Mouse (Mus musculus) E14TG2a.4 (cell line): ENCODE results near the gene Ubb.

Source experiments
- H3K27me3 ChIP-seq: 2 replicates; pipeline ENCODE4 v1.6.1; 2014; ENCODE audit warnings: low read length, control low read depth; ENCODE audit not compliant: insufficient read depth
- H3K36me3 ChIP-seq: 2 replicates; pipeline ENCODE4 v1.6.1; 2014; ENCODE audit warnings: low read length, control low read depth; ENCODE audit not compliant: insufficient read depth
- H3K4me1 ChIP-seq: replicated peaks from 2 replicates; pipeline ENCODE4 v1.6.1; 2014; ENCODE audit warnings: low read depth, low read length, control low read depth
- H3K4me3 ChIP-seq: replicated peaks from 2 replicates; pipeline ENCODE4 v1.5.1; 2014; ENCODE audit warnings: mild to moderate bottlenecking, low read length
- H3K9me3 ChIP-seq: 2 replicates; pipeline ENCODE4 v1.6.1; 2014; ENCODE audit warnings: low read length, control low read depth
- CTCF ChIP-seq: conservative IDR thresholded peaks from 2 replicates; pipeline ENCODE4 v1.5.1; 2014; ENCODE audit warnings: low read length
- NANOG ChIP-seq: IDR thresholded peaks from 2 replicates; pipeline ENCODE4 v1.6.1; 2014; ENCODE audit warnings: borderline replicate concordance, low read length, mixed read lengths
- POU5F1 ChIP-seq: IDR thresholded peaks from 2 replicates; pipeline ENCODE4 v1.6.1; 2014; ENCODE audit warnings: low read length, borderline replicate concordance

The Ubb gene

GRCm38 (mm10) chr11:62554934-62555517, 4.1 kb downstream of the Ubb start:
- peaks cover 32% of the 10 kb centered on the region for H3K36me3 ChIP-seq
- TF ChIP-seq CTCF (no peak), POU5F1 (no peak), NANOG (no peak)
- H3K4me1 ChIP-seq, result peaks cover 22% of the 10 kb centered on the region
- H3K4me3 ChIP-seq, result peak overlapping the region; percentile 81
- H3K27me3 ChIP-seq, result peaks cover 11% of the 10 kb centered on the region
- no peaks in the 10 kb centered on the region for H3K9me3 ChIP-seq

GRCm38 (mm10) chr11:62555896-62556412, 5.0 kb downstream of the Ubb start:
- Histone ChIP-seq H3K4me3 (no peak overlapping the region), H3K36me3 (peaks cover 32% of the 10 kb centered on the region), H3K4me1 (peaks cover 31% of the 10 kb centered on the region), H3K9me3 (no peaks in the 10 kb centered on the region), H3K27me3 (peaks cover 20% of the 10 kb centered on the region)
- no peak for TF ChIP-seq POU5F1
- TF ChIP-seq NANOG, result no peak
- TF ChIP-seq CTCF, result no peak

- Histone ChIP-seq H3K27me3 (peaks cover 30% of the 10 kb centered on the region), H3K4me3 (no peak overlapping the region)
Observed at GRCm38 (mm10) chr11:62557205-62557604, 6.2 kb downstream of the Ubb start.

GRCm38 (mm10) chr11:62558152-62558551, 7.2 kb downstream of the Ubb start:
- Histone ChIP-seq H3K4me1 (peaks cover 32% of the 10 kb centered on the region), H3K36me3 (peaks cover 27% of the 10 kb centered on the region), H3K27me3 (peaks cover 34% of the 10 kb centered on the region), H3K9me3 (no peaks in the 10 kb centered on the region), H3K4me3 (no peak overlapping the region)
- no peak for TF ChIP-seq POU5F1
- no peak for TF ChIP-seq CTCF
- TF ChIP-seq NANOG, result no peak

More at GRCm38 (mm10) chr11:62557205-62557604, 6.2 kb downstream of the Ubb start:
- Histone ChIP-seq H3K4me1 (peaks cover 32% of the 10 kb centered on the region), H3K36me3 (peaks cover 32% of the 10 kb centered on the region), H3K9me3 (no peaks in the 10 kb centered on the region)
- no peak for TF ChIP-seq NANOG
- no peak for TF ChIP-seq POU5F1
- no peak for TF ChIP-seq CTCF

GRCm38 (mm10) chr11:62558961-62559646, 8.1 kb downstream of the Ubb start:
- Histone ChIP-seq H3K4me1 (peaks cover 24% of the 10 kb centered on the region), H3K9me3 (no peaks in the 10 kb centered on the region), H3K27me3 (peaks cover 34% of the 10 kb centered on the region), H3K4me3 (no peak overlapping the region), H3K36me3 (peaks cover 17% of the 10 kb centered on the region)
- TF ChIP-seq NANOG, result no peak
- TF ChIP-seq POU5F1, result no peak
- TF ChIP-seq CTCF, result no peak

- Histone ChIP-seq H3K4me3 (peak overlapping the region; percentile 72), H3K27me3 (peaks cover 34% of the 10 kb centered on the region), H3K36me3 (peaks cover 3% of the 10 kb centered on the region), H3K9me3 (no peaks in the 10 kb centered on the region), H3K4me1 (peaks cover 15% of the 10 kb centered on the region)
- TF ChIP-seq CTCF (no peak), NANOG (no peak), POU5F1 (no peak)
Observed at GRCm38 (mm10) chr11:62560463-62561016, 9.6 kb downstream of the Ubb start.

GRCm38 (mm10) chr11:62563590-62563989, 12.6 kb downstream of the Ubb start:
- Histone ChIP-seq H3K4me3 (no peak overlapping the region), H3K4me1 (peaks cover 27% of the 10 kb centered on the region), H3K27me3 (peaks cover 34% of the 10 kb centered on the region), H3K9me3 (no peaks in the 10 kb centered on the region), H3K36me3 (no peaks in the 10 kb centered on the region)
- TF ChIP-seq CTCF (no peak), NANOG (no peak), POU5F1 (no peak)

- Histone ChIP-seq H3K27me3 (peaks cover 16% of the 10 kb centered on the region), H3K4me1 (peaks cover 15% of the 10 kb centered on the region), H3K4me3 (no peak overlapping the region), H3K36me3 (no peaks in the 10 kb centered on the region), H3K9me3 (no peaks in the 10 kb centered on the region)
- TF ChIP-seq NANOG (no peak), CTCF (no peak), POU5F1 (no peak)
Observed at GRCm38 (mm10) chr11:62565747-62566146, 14.8 kb downstream of the Ubb start.

- Histone ChIP-seq H3K9me3 (no peaks in the 10 kb centered on the region), H3K4me1 (peaks cover 12% of the 10 kb centered on the region), H3K27me3 (peaks cover 11% of the 10 kb centered on the region), H3K36me3 (no peaks in the 10 kb centered on the region), H3K4me3 (no peak overlapping the region)
- TF ChIP-seq CTCF, result no peak
- TF ChIP-seq POU5F1, result no peak
- no peak for TF ChIP-seq NANOG
Observed at GRCm38 (mm10) chr11:62566211-62566610, 15.2 kb downstream of the Ubb start.
